Mouse (Mus musculus): ENCODE data around the gene Zdhhc21. TPM values are rescaled to one million over a fixed set of nuclear protein-coding genes. Genes with fewer than 3 reads are reported as not detected.

The Zdhhc21 gene
- 10 to 100 TPM; 11.6 to 20.8 TPM for polyA plus RNA-seq (2017; shearing (Covaris generic))

DNA sequence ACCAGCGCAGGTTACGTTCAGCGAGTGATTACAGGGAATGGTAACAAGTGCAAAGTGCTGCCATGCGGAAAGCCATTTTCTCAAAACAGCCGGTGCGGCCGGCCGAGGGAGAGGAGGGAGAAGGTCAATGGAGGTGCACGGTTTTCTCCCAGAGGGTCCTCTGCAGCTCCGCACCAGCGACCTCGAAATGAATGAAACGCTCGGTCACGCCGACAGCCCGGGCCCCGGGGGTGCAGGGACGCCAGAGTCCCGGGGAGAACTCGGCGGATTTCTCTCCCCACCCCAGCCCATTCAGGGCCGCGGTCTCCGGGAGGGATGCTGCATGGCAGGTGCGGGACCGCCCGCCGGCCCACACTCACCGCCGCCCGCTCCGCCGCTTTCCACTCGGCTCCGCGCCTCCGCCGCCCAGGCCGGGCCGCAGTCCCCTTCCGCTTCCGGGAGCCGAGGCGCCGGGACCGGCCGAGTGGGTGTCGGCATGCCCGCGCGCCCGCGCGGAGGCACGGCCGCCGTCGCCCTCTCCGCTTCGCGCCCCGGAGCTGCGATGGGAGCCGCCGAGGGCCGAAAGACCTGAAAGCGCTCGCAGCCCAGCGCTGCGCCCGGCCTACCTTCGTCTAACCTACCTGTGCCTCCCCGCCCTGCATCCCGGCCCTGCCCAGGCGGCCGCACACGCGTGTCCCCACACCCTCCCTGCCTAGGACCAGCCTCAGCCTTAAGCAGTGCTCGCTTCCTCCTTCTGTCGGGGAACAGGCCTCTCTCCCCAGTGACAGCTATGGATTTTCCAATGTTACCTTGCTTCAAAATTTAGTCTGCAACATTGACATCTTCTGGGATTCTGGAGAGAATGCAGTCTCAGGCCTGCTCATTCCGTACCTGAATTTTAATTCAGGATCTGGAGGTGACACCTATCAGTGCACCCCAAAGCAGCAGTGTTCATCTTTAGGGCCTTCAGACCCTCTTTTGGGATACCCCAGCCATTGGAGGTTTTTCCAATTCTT, at the start of gene Zdhhc21:
Gene Zdhhc21 (minus strand): TSS at position 828 of the 995 bp plus-strand sequence.

DNA sequence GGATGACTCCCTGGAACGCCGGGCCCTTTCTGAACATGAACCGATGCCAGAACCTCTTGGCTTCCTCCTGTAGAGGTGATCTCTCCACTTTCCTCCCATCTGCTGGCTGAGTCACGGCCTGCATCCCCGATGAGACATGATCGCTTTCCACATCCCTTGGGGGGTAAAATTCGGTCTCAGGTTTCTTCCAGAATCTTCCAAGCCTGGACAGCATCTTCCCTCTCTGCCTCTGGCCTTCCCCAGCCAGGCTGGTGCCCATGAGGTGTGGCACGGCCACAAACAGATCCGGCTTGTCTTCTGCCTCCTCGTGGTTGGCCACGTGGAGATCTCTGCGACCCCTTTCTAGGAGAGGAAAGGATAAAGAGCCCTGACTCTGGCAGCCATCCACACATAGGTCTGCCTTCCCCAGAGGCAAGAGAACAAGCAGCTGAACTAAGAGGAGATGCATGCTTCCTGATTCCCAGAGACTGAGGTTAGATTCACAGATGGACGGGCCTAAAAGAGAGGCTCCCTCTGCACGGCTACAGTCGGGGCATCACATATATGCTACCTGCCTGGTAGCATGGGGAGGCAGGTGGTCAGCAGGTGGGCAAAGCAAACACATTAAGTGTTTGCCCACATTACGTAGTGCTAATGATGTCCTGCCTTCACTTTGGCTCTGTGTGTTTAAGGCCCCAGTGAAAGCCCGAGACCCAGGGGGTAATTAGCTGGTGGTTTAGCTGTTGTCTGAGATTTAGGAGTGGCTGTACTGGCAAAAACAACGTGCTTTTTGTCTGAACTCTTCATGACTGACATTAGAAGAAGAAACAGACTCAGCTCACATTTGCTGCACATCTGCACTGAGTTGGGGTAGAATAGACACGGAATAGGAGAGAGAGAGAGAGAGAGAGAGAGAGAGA, 25.1 kb upstream of the Zdhhc21 start, which contains the start of gene Cer1:
Gene Cer1 (minus strand): TSS at position 513 of the 899 bp plus-strand sequence.

Other genes with a start within 250 kb of the Zdhhc21 start
- under 1 TPM; 0.04 to 0.54 TPM for gene Nfib, start 154.2 kb downstream of the Zdhhc21 start, polyA plus RNA-seq (2017; shearing (Covaris generic))
- gene Cer1, start 25.2 kb upstream of the Zdhhc21 start, polyA plus RNA-seq (2017; shearing (Covaris generic)) = not detected
- under 1 TPM in 1 of 2 experiments, not detected in 1; 0.15 TPM for gene Frem1, start 192.4 kb upstream of the Zdhhc21 start, polyA plus RNA-seq (2017; shearing (Covaris generic))